Mouse (Mus musculus) MEL-GATA-1-ER (cell line): ENCODE measurements around the gene Cyp2c50.
"Not testable (repeated sequence)": the region's sequence is repeated elsewhere in the genome, so short reads cannot be mapped to it uniquely, and the experiment has no call there.

ENCODE experiments used
- DNase-seq: peaks from one replicate; pipeline ENCODE4 v3.0.0-alpha.2; 2012; ENCODE audit warnings: low read depth; ENCODE audit errors: extremely low read depth

Gene Cyp2c50

DNA sequence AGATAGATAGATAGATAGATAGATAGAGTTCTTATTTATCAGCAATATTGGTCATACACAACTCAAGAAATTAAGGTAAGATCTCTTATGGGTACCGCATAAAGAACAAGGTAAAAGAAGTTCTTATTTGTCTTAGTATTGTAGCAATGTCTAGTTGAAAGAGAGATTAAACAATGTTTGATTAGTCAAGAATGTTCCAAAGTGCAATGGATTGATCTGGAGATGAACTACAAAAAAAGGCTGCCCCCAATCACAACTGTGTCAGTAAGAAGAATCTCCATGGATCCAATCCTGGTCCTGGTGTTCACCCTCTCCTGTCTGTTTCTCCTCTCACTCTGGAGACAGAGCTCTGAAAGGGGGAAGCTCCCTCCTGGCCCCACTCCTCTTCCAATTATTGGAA, at the start of gene Cyp2c50:
Cyp2c50 (plus strand) TSS at position 268 of the 400 bp plus-strand sequence.
- not testable (repeated sequence) for DNase-seq

DNA sequence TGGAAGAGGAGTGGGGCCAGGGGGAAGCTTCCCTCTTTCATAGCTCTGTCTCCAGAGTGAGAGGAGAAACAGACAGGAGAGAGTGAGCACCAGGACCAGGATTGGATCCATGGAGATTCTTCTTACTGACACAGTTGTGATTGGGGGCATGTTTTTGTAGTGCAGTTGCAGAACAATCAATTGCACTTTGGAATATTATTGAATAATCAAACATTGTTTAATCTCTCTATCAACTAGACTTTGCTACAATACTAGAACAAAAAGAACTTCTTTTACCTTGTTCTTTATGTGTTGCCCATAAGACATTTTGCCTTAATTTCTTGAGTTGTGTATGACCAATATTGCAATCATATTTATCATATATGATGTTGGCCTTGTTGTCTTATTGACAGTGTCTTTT, 15.8 kb upstream of the Cyp2c50 start, which contains the start of gene Cyp2c54:
Cyp2c54 (minus strand) TSS at position 127 of the 400 bp plus-strand sequence.
- no peak for DNase-seq

DNA sequence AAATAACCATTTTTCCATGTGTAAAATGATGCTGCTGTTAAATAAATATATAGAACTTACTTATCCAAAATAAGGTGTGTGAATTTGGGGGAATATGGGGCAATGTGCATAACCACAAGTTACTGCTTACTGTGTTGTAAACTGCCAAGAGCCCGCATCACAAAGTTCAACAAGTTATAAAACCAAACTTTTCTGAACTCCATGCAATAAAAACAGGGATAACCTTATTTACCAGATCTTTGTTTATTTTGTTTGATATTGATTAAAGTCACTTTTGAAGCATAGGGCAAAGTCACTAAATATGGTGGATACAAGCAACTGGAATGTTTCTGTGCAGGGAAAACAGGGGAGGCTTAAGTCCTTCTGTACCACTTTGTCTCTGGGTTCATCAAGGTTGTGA, 1.1 kb upstream of the Cyp2c50 start:
- DNase-seq, result no peak

DNA sequence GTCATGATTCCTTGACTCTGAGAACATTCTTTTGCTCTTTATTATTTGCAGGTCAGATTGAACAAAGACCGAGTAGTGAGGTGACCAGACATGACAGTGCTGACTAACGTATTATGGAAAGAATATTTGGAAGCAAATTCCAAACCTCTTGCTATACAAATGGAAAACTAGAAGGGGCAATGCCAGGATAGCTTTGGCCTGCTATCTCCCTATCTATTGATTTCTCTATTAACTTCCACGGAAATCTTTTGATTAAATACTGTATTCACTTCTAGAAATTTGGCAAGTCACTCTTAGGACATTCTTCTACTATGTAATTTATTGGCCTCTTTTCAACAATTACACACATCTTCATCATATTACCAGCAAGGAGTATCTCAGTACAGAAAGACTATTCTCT, 1.6 kb downstream of the Cyp2c50 start:
- no peak for DNase-seq

DNA sequence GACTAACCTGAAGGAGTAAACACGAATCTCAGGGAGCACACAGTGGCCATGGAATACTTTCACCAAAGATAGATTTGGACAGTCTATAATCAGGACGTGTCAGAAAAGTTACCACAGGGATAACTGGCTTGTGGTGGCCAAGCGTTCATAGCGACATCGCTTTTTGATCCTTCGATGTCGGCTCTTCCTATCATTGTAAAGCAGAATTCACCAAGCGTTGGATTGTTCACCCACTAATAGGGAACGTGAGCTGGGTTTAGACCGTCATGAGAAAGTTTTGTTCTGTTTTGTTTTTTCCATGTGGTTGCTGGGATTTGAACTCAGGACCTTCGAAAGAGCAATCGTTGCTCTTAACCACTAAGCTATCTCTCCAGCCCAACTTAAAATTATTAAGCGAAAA, 30.1 kb downstream of the Cyp2c50 start:
- not testable (repeated sequence) for DNase-seq

DNA sequence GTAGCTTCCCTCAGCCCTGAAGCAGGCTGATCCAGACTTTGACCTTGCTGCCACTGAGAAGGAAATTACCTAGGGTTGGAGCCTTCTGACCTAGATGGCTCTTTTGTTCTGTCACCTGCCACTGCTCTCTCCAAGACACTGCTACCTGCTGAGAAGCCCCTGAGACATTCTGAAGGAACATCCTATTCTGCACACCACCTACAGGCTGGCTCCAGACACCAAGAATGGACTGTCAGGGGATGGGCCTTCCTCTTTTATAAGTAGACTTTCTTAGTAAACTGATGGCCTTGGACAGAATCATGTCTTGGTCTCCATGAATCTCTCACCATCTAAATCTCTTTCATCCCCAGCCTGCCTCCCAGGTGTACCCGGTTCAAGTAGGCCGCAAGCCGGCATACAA, 35.7 kb downstream of the Cyp2c50 start:
- not testable (repeated sequence) for DNase-seq

DNA sequence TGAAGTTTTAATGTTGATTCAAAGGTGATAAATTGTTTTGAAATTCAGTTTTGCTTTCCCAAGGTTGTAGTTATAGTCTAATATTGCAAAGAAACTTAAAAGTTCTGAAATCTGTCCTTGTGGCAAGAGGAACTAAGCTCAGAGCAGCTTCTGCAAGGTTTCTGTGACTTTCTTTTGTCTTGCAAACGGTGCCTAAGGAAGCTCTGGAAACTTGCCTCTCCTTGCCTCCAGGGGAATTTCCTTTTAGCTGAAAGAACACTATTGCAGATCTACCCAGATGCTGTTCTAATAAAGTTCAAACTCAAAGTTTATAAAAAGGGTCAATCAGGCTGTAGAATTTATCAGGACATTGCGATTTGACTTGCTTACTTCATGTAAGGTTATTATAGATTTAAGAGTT, 37.5 kb downstream of the Cyp2c50 start:
- DNase-seq, result not testable (repeated sequence)
